ENCODE assay signal across 8 mouse cellular contexts in the genomic region with DNA sequence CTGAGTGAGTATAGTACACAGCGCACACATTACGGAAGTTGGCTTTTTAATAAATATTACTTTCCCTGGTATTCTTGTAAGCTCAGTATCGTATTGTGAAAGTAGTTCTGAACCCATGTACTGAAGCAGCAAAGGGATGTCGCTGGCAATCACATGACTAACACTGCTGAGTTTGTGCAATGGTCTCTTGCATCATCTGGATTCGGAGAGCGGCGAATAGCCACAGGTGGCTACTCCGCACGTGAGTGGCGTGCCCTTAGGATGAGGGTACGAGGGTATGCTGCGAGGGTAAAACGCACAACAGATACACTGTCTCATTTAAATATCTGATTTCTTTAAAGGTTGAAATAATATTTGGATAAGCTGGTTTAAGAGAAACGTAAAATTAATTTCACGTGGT. TPM values are rescaled to one million over a fixed set of nuclear protein-coding genes. Genes with fewer than 3 reads are reported as not detected.
DNase-seq lines count a peak whose midpoint lies in the region; TF ChIP-seq lines count a peak whose summit lies in the region.

No protein-coding gene starts in this region.

- 17% methylated on average over 15 of the region's 15 CpGs for WGBS in liver, adult 2 months

- H3K36me3 ChIP-seq in liver, adult 2 months (ENCODE audit: control insufficient read depth, insufficient read depth, low read length), result no peaks in the 10 kb centered on the region

- peak overlapping the region; percentile 66 for H3K4me3 ChIP-seq in layer of hippocampus, adult 2 months
- peak overlapping the region; percentile 72 for H3K4me3 ChIP-seq in embryonic fibroblast, embryonic 13.5 days (ENCODE audit: insufficient read depth, low read length)
- H3K4me3 ChIP-seq in liver, adult 2 months (ENCODE audit: insufficient read depth, low read depth, low read length), result no peak overlapping the region

- H3K9ac ChIP-seq in liver, adult 2 months (ENCODE audit: low read depth, low read length), result peak overlapping the region; percentile 38; the same call in 1 of the 2 replicates

- no peak for TF ChIP-seq CTCF in layer of hippocampus, adult 2 months (conservative IDR thresholded peaks at IDR 0.05)
- TF ChIP-seq CTCF in embryonic fibroblast, embryonic 13.5 days (IDR thresholded peaks at IDR 0.05; ENCODE audit: borderline replicate concordance, insufficient read depth, low read length), result no peak
- TF ChIP-seq CTCF in liver, adult 2 months (IDR thresholded peaks at IDR 0.05; ENCODE audit: low read depth, low read length), result no peak

- H3K27ac ChIP-seq in layer of hippocampus, adult 2 months, result peak overlapping the region; percentile 90; the same call in 1 of the 2 replicates
- 0 out of 2 replicates have a peak overlapping the region, but pooled peaks have one; percentile 16 for H3K27ac ChIP-seq in embryonic fibroblast, embryonic 13.5 days (ENCODE audit: insufficient read depth, low read length)
- peak overlapping the region; percentile 71 for H3K27ac ChIP-seq in liver, adult 2 months (replicated peaks; ENCODE audit: insufficient read depth, low read depth, low read length)

- no peaks in the 10 kb centered on the region for H3K27me3 ChIP-seq in liver, adult 2 months (ENCODE audit: control insufficient read depth, insufficient read depth, low read length)

- DNase-seq in layer of hippocampus, adult 2 months (ENCODE audit: low spot score in 2 of 2), result no peak
- DNase-seq in layer of hippocampus, postnatal 36 days, result no peak
- peak; percentile 97 for DNase-seq in liver, adult 2 months (ENCODE audit: extremely low read depth, low read depth, low spot score)
- DNase-seq in monocyte, adult 2 months (ENCODE audit: low read depth in 1 of 2, low spot score in 2 of 2), result peak; percentile 37 to 49
- DNase-seq in urinary bladder, adult 2 months (ENCODE audit: low spot score), result no peak
- no peak for DNase-seq in cerebellum, postnatal 25 days
- no peak for DNase-seq in gastrocnemius, adult 18-20 months (ENCODE audit: low spot score)

- peaks cover 4% of the 10 kb centered on the region; the same call in 1 of the 2 replicates for H3K4me1 ChIP-seq in embryonic fibroblast, embryonic 13.5 days (ENCODE audit: control insufficient read depth, insufficient read depth, low read length)
- H3K4me1 ChIP-seq in liver, adult 2 months (ENCODE audit: control insufficient read depth, insufficient read depth, low read length), result peaks cover 11% of the 10 kb centered on the region

- peaks cover 22% of the 10 kb centered on the region; the same call in 1 of the 2 replicates for H3K79me2 ChIP-seq in liver, adult 2 months (ENCODE audit: control insufficient read depth, insufficient read depth, low read length)

- TF ChIP-seq POLR2A in embryonic fibroblast, embryonic 13.5 days (IDR thresholded peaks at IDR 0.05; ENCODE audit: low read depth, low read length), result no peak
- TF ChIP-seq POLR2A in liver, adult 2 months (IDR thresholded peaks at IDR 0.05; ENCODE audit: extremely low read depth, insufficient read depth, low read length), result no peak

RNA-seq across cellular contexts. Expression of a gene that starts 1.3 kb away (rescaled TPM):
- 100 to 1,000 TPM; 104 to 111 TPM for total RNA-seq in layer of hippocampus, adult 2 months (2021)
- 100 to 1,000 TPM; 106 to 108 TPM for total RNA-seq in layer of hippocampus, postnatal 36 days (2021)
- polyA plus RNA-seq in embryonic fibroblast, embryonic 13.5 days (2011; ENCODE audit: insufficient read length, low read depth, missing spikeins), result 63.6 and 68.6 TPM in 2 replicates
- total RNA-seq in liver, adult 2 months (2014; rRNA removed), result 23.1 and 24.6 TPM in 2 replicates
- 9.6 and 10.1 TPM in 2 replicates for polyA plus RNA-seq in liver, adult 2 months (2012; rRNA removed)
- polyA plus RNA-seq in urinary bladder, adult 2 months (2012; rRNA removed), result 53.7 and 66.1 TPM in 2 replicates
- 10 to 100 TPM; 11.4 to 15.6 TPM for total RNA-seq in gastrocnemius, adult 18-20 months (2021)

RNA-seq across cellular contexts. Expression of a gene that starts 1.6 kb away (rescaled TPM):
- total RNA-seq in layer of hippocampus, adult 2 months (2021), result 100 to 1,000 TPM; 160 to 176 TPM
- total RNA-seq in layer of hippocampus, postnatal 36 days (2021), result 100 to 1,000 TPM; 158 to 175 TPM
- polyA plus RNA-seq in embryonic fibroblast, embryonic 13.5 days (2011; ENCODE audit: insufficient read length, low read depth, missing spikeins), result 108 and 136 TPM in 2 replicates
- total RNA-seq in liver, adult 2 months (2014; rRNA removed), result 13.6 and 16.5 TPM in 2 replicates
- polyA plus RNA-seq in liver, adult 2 months (2012; rRNA removed), result 14.4 and 16.3 TPM in 2 replicates
- polyA plus RNA-seq in urinary bladder, adult 2 months (2012; rRNA removed), result 26.0 and 35.3 TPM in 2 replicates
- 10 to 100 TPM; 62.8 to 63.5 TPM for total RNA-seq in gastrocnemius, adult 18-20 months (2021)

RNA-seq across cellular contexts. Expression of a gene that starts 38.9 kb away (rescaled TPM):
- total RNA-seq in layer of hippocampus, adult 2 months (2021), result 10 to 100 TPM; 24.4 to 28.8 TPM
- 10 to 100 TPM; 22.2 to 27.2 TPM for total RNA-seq in layer of hippocampus, postnatal 36 days (2021)
- polyA plus RNA-seq in embryonic fibroblast, embryonic 13.5 days (2011; ENCODE audit: insufficient read length, low read depth, missing spikeins), result 13.8 and 25.6 TPM in 2 replicates
- total RNA-seq in liver, adult 2 months (2014; rRNA removed), result 2.3 and 3.0 TPM in 2 replicates
- 1.6 and 2.9 TPM in 2 replicates for polyA plus RNA-seq in liver, adult 2 months (2012; rRNA removed)
- 7.6 and 13.6 TPM in 2 replicates for polyA plus RNA-seq in urinary bladder, adult 2 months (2012; rRNA removed)
- 1 to 10 TPM; 1.1 TPM for total RNA-seq in gastrocnemius, adult 18-20 months (2021)

Comparison
In these comparisons a context has a peak if more than half of its experiments do, and no peak if none do; other contexts are left out.
1. DNase-seq: peak in liver, adult 2 months (single experiment) and monocyte, adult 2 months (2 of 2); none in layer of hippocampus, adult 2 months (0 of 2), layer of hippocampus, postnatal 36 days (0 of 2), urinary bladder, adult 2 months (single experiment), cerebellum, postnatal 25 days (0 of 2) and gastrocnemius, adult 18-20 months (single experiment).
2. H3K27ac ChIP-seq: peak in every context shown above with its lines; median percentile 90 in layer of hippocampus, adult 2 months; 71 in liver, adult 2 months; 16 in embryonic fibroblast, embryonic 13.5 days.